Mouse (Mus musculus): ENCODE measurements around the gene Ccdc121. TPM values are rescaled to one million over a fixed set of nuclear protein-coding genes. Genes with fewer than 3 reads are reported as not detected.
"Not testable (repeated sequence)": the region's sequence is repeated elsewhere in the genome, so short reads cannot be mapped to it uniquely, and the experiment has no call there.

The Ccdc121 gene
- total RNA-seq, 2 experiments from 2014 or later: not detected

GRCm38 (mm10) chr1:181510855-181511254, 396 bp downstream of the Ccdc121 start:
- DNase-seq: not testable (repeated sequence)

GRCm38 (mm10) chr1:181505367-181505766, 5.9 kb downstream of the Ccdc121 start:
- DNase-seq: peak; percentile 11

DNA sequence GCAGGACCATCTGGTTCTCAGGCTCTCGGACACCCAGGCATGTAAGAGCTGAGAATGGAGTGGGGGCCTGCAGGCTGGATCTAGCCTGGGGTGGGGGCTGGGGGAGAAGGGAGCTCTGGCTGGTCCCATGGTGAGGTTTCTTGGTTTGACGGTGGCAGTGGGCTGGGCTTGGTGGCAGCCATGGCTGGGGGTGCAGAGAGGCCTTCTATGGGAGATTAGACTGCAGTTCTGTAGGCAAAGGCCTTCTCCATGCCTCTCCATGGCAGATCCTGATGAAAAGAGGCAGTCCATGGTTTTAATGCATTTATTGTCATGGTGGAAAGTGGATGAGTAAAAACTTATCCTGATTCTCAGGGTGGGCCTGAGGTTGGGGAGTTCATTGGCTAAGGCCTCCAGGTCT, 7.8 kb downstream of the Ccdc121 start:
- no peak for DNase-seq

- DNase-seq: no peak
Measured at GRCm38 (mm10) chr1:181484696-181485095, 26.6 kb downstream of the Ccdc121 start.

DNA sequence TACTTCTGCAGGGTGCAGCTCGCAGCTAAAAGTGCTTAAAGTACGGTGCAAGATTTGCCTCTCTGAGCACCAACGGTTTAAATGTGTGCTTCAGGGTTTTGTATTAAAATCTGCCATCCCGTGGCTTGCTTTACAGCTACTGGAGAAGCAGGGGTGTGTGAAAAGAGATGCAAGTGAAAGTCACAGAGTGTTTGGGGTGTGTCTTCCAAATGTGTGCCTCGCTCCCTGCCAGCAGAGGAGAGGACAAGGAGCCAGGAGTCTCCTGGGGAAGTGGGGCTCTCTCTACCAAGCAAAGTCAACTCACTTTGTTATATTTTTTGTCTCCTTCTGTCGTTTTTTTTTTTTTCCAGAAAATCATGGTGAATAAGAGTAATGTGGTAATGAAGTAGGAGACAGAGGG, 34.7 kb downstream of the Ccdc121 start:
- DNase-seq: no peak

- DNase-seq: peak; percentile 32
Measured at GRCm38 (mm10) chr1:181476141-181476540, 35.1 kb downstream of the Ccdc121 start.

DNA sequence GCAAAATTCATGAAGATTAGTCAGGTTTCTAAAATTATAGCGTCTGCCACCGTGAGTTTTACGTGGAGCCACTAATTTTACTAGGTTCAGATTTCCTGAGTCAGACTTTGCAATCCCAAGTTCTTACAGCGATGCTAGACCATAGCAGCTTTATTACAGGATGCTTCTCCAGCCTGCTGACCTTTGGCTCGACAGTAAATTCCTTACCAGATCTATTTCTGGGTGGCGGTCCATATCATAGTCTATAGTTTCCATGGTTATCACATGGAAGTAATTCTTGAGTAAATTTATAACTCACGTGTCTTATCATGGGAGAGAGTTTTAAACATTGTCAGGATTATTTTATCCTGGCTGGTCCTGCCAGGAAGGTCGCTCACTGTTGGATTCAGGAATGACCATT, 41.8 kb downstream of the Ccdc121 start:
- no peak for DNase-seq

DNA sequence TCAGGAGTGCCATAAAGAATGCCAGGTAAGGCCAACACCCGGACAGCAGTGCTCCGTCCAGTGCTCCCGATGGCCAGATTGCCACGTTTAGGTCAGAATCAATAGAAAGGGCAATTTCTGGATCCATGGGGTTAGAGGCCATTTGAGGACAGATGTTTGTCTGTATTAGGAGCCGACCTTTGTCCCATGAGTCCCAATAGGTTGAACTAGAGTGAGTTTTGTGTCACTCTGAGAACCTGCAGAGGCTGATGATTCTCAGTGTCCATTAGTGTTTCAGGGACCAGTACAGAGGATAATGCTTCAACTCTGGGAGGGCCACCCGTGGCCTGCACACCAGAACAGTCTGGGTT, 44.0 kb downstream of the Ccdc121 start:
- DNase-seq: no peak

DNA sequence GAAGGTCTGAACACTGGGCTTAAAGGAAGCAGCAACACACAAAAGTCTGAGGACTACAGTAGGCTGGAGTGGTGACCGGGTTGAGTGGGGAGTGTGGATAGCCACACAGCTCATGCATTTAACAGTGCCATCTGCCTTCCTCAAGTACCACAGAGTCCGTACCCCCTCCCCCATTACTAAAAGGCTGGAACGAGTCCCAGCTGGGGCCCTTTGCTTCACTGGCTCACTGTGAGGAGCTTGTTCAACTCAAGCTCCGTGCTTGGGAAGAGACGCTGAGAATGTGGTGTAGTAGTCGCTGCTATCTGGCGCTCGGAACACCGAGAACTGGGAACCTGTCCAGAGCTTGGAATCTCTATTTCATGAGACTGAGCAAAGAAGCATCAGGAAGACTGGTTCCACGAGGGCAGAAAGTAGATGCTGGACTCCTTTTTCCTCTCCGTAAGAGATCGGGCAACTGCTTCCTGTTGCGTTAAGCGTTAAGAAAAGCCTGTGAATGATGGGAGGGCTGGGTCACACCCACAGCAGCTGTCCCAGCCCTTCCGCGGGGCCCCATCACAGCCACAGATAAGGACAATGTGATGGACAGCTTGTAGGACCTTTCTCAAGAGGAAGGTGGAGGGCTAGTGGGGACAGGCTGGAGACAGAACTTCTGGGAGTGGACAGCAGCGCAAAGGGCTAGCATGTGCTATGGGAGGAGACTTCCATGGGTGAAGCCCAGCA, 44.5 kb downstream of the Ccdc121 start:
- peak; percentile 43 for DNase-seq

GRCm38 (mm10) chr1:181466040-181466439, 45.2 kb downstream of the Ccdc121 start:
- DNase-seq: no peak

DNA sequence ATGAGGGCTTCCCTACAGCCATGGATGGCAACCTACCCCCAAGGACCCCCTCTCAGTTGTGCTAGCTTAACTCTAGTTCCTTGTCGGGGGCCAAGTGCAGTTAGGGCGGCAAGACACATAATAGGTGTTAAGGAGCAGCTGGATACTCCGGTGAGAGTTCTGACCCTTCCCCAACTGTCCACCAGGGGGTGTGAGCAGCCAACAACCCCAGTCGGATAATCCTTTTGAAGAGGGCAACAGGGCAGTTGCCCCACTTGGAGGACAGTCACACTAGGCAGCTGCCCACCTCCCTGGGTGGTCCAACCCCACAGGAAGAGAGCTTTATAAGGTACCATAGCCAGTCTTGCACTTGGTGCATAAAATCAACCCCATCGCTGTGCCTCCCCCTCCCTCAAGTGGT, 46.2 kb downstream of the Ccdc121 start:
- peak; percentile 30 for DNase-seq

- no peak for DNase-seq
Measured at GRCm38 (mm10) chr1:181462906-181463179, 48.4 kb downstream of the Ccdc121 start.

DNA sequence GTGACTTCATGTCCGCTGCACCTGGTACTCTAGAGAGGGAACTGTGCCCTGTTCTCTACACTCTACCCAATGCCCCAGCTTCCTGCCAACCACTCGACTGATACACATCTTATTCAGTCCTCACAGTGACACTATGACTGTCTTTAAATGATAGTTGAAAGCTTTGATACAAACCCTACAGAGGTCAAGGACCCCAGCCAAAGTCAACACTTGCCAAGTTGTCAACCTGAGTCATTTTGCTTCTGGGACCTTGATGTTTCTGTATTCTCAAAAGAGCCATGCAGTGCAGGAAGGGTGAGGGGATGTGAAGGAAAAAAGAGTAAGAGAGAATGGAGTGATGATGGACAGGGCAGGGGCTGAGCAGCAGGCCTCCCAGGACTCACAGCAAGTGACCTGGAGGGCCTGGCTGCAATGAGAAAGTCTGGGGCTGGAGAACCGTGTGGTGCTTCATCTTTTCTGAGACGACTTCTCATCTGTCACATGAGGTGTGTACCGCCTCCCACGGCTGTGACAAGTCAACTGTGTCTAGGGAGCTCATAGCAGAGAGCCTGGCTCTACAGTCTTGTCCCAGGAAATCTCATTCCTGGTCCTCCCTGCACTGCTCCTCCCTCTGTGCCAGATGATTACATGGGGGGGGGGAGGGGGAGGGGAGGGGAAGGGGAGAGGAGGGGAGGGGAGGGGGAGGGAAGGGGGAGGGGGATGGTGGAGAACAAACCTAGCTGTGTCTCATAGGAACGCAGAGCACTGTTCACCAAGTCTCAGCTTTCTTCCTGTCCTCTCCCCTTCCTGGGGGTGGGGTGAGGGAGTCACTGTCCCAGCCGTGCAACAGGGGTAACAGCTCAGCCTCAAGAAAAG, 49.0 kb downstream of the Ccdc121 start:
- no peak for DNase-seq

GRCm38 (mm10) chr1:181461484-181461883, 49.8 kb downstream of the Ccdc121 start:
- DNase-seq: peak; percentile 16

DNA sequence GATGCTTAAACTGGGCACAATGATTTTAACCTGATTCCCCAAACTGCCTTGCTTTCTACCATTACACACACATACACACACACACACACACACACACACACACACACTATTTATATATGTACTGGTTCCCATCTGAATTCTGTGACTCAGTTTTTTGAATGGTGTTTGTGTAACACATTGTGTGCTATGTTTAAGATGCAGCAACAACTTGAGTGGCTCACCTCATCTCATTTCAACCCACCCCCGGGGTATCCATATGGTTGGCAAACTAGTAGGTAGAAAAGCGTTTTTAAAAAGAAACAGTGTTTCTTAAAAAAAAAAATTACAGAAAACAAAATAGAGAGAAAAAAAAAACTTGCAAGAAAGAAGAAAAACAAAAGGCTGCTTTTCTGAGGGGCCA, 51.0 kb downstream of the Ccdc121 start:
- no peak for DNase-seq

Other genes with a start within 250 kb of the Ccdc121 start
- not detected for gene Cnih3, start 158.8 kb downstream of the Ccdc121 start, total RNA-seq (2021)
- not detected for gene Dnah14, start 65.1 kb upstream of the Ccdc121 start, total RNA-seq (2021)

All from heart, postnatal 4 days (tissue).